Mouse (Mus musculus) thymus, postnatal 14 days (tissue): Measurements from ENCODE around the gene 9530003J23Rik.
"Not testable (repeated sequence)": the region's sequence is repeated elsewhere in the genome, so short reads cannot be mapped to it uniquely, and the experiment has no call there.

ENCODE experiments used
- DNase-seq: peaks from one replicate; pipeline ENCODE4 v3.0.0; 2021

The 9530003J23Rik gene

GRCm38 (mm10) chr10:117224102-117224990 lies 14.2 kb downstream of the 9530003J23Rik start, which contains the start of gene Yeats4:
Gene Yeats4, minus strand, starts transcription at chr10:117224507.
- peak; percentile 96 for DNase-seq

- DNase-seq: no peak
These were observed 14.8 kb downstream of the 9530003J23Rik start for GRCm38 (mm10) chr10:117223758-117224101.

- no peak for DNase-seq
These were observed 15.7 kb downstream of the 9530003J23Rik start for GRCm38 (mm10) chr10:117222821-117223220.

GRCm38 (mm10) chr10:117218351-117218750 lies 20.2 kb downstream of the 9530003J23Rik start:
- DNase-seq: no peak

GRCm38 (mm10) chr10:117217246-117217840 lies 21.2 kb downstream of the 9530003J23Rik start:
- no peak for DNase-seq

- DNase-seq: peak; percentile 70
These were observed 21.7 kb downstream of the 9530003J23Rik start for GRCm38 (mm10) chr10:117216793-117217192.

- DNase-seq: peak; percentile 44
These were observed 22.4 kb downstream of the 9530003J23Rik start for GRCm38 (mm10) chr10:117216132-117216495.

GRCm38 (mm10) chr10:117215409-117216131 lies 22.9 kb downstream of the 9530003J23Rik start:
- DNase-seq: peak; percentile 49

- no peak for DNase-seq
These were observed 27.5 kb downstream of the 9530003J23Rik start for GRCm38 (mm10) chr10:117211023-117211422.

GRCm38 (mm10) chr10:117209469-117209938 lies 29.0 kb downstream of the 9530003J23Rik start:
- DNase-seq: peak; percentile 48

GRCm38 (mm10) chr10:117208787-117209186 lies 29.7 kb downstream of the 9530003J23Rik start:
- not testable (repeated sequence) for DNase-seq

- DNase-seq: no peak
These were observed 30.3 kb downstream of the 9530003J23Rik start for GRCm38 (mm10) chr10:117208221-117208620.

- DNase-seq: no peak
These were observed 32.4 kb downstream of the 9530003J23Rik start for GRCm38 (mm10) chr10:117206070-117206469.

- no peak for DNase-seq
These were observed 34.9 kb downstream of the 9530003J23Rik start for GRCm38 (mm10) chr10:117203558-117203981.

- DNase-seq: no peak
These were observed 35.4 kb downstream of the 9530003J23Rik start for GRCm38 (mm10) chr10:117202981-117203557.

- DNase-seq: no peak
These were observed 38.8 kb downstream of the 9530003J23Rik start for GRCm38 (mm10) chr10:117199701-117200100.

- DNase-seq: no peak
These were observed 41.8 kb downstream of the 9530003J23Rik start for GRCm38 (mm10) chr10:117196696-117197095.

GRCm38 (mm10) chr10:117195748-117196147 lies 42.8 kb downstream of the 9530003J23Rik start:
- DNase-seq: no peak

GRCm38 (mm10) chr10:117195005-117195404 lies 43.5 kb downstream of the 9530003J23Rik start:
- no peak for DNase-seq

GRCm38 (mm10) chr10:117193364-117193763 lies 45.1 kb downstream of the 9530003J23Rik start:
- no peak for DNase-seq

- DNase-seq: no peak
These were observed 53.0 kb downstream of the 9530003J23Rik start for GRCm38 (mm10) chr10:117185399-117186089.
